Mouse (Mus musculus) midbrain, postnatal 0 days (tissue): ENCODE results near the gene Ypel1. TPM values are rescaled to one million over a fixed set of nuclear protein-coding genes. Genes with fewer than 3 reads are reported as not detected.

Source experiments
- ATAC-seq: fragments of 200-750 bp; cut with Nextera tagmentation; 2 replicates; pipeline ENCODE4 v1.8.0; 2017; ENCODE audit warnings: moderate number of reproducible peaks, mild to moderate bottlenecking, moderate TSS enrichment, moderate library complexity; ENCODE audit not compliant: low FRiP score
- DNase-seq: peaks from one replicate; pipeline ENCODE4 v3.0.0-alpha.2; 2015; ENCODE audit warnings: low spot score
- H3K27ac ChIP-seq: fragments of 300-500 bp; sonication (generic); 2 replicates; pipeline ENCODE4 v1.5.1; 2014; ENCODE audit warnings: low read depth, mild to moderate bottlenecking, low read length, mixed read lengths
- H3K27me3 ChIP-seq: fragments of 300-500 bp; sonication (generic); 2 replicates; pipeline ENCODE4 v1.6.1; 2014; ENCODE audit warnings: low read length, control low read depth, mixed read lengths; ENCODE audit not compliant: insufficient read depth
- H3K36me3 ChIP-seq: fragments of 300-500 bp; sonication (generic); 2 replicates; pipeline ENCODE4 v1.6.1; 2014; ENCODE audit warnings: low read length, control low read depth, mixed read lengths; ENCODE audit not compliant: insufficient read depth
- H3K4me1 ChIP-seq: fragments of 300-500 bp; sonication (generic); 2 replicates; pipeline ENCODE4 v1.6.1; 2014; ENCODE audit warnings: mild to moderate bottlenecking, control low read depth, antibody characterized with exemption, low read length, mixed read lengths; ENCODE audit not compliant: insufficient read depth
- H3K4me2 ChIP-seq: fragments of 300-500 bp; sonication (generic); 2 replicates; pipeline ENCODE4 v1.6.1; 2014; ENCODE audit warnings: low read depth, mild to moderate bottlenecking, low read length, mixed read lengths; ENCODE audit not compliant: poor library complexity, severe bottlenecking
- H3K4me3 ChIP-seq: fragments of 300-500 bp; sonication (generic); 2 replicates; pipeline ENCODE4 v1.5.1; 2014; ENCODE audit warnings: low read depth, mild to moderate bottlenecking, low read length, moderate library complexity
- H3K9ac ChIP-seq: fragments of 300-500 bp; sonication (generic); replicated peaks from 2 replicates; pipeline ENCODE4 v1.6.1; 2014; ENCODE audit warnings: mild to moderate bottlenecking, low read length, moderate library complexity, mixed read lengths; ENCODE audit not compliant: poor library complexity, severe bottlenecking
- H3K9me3 ChIP-seq: fragments of 300-500 bp; sonication (generic); 2 replicates; pipeline ENCODE4 v1.6.1; 2016; ENCODE audit warnings: low read length, control low read depth
- CTCF ChIP-seq: IDR thresholded peaks from 2 replicates; pipeline ENCODE4 v1.5.1; 2016; ENCODE audit warnings: antibody characterized with exemption, mild to moderate bottlenecking
- WGBS: fragments of 180-500 bp; shearing (Covaris S2); extraction: QIAGEN DNeasy Blood & Tissue Kit; methylation state at CpG from one replicate; pipeline ENCODE4 v1.1.7; 2014; 5-methylcytosine and 5-hydroxymethylcytosine counted together
- polyA plus RNA-seq: library from polyadenylated mRNA; unstranded; fragments of >200 nt; fragmentation: Nextera tagmentation; extraction: Ambion mirVana; gene quantifications from 2 replicates; pipeline ENCODE4 v1.2.1, GENCODE M21; 2015
- total RNA-seq: library from RNA; depleted of rRNA; stranded (reverse); fragments of >200 nt; gene quantifications from 2 replicates; pipeline ENCODE4 v1.2.3, GENCODE M21; 2014

Ypel1 gene
- total and polyA plus RNA-seq, 2 experiments from 2014 or later: 71.0 to 91.9 TPM

- no peaks in the 10 kb centered on the region for H3K9me3 ChIP-seq
- no peaks in the 10 kb centered on the region for H3K27me3 ChIP-seq
- DNase-seq: no peak
- H3K27ac ChIP-seq: no peak overlapping the region
- no peak for ATAC-seq
- H3K36me3 ChIP-seq: no peaks in the 10 kb centered on the region
- H3K4me1 ChIP-seq: no peaks in the 10 kb centered on the region
- H3K4me2 ChIP-seq: no peak overlapping the region
- no peak for TF ChIP-seq CTCF
- no peak overlapping the region for H3K9ac ChIP-seq
- no peak overlapping the region for H3K4me3 ChIP-seq
- WGBS: 84% methylated on average over 5 of the region's 5 CpGs
Observed at GRCm38 (mm10) chr16:17117309-17117799, 47.9 kb downstream of the Ypel1 start.

GRCm38 (mm10) chr16:17121569-17121968 is 52.1 kb downstream of the Ypel1 start:
- no peak for TF ChIP-seq CTCF
- no peaks in the 10 kb centered on the region for H3K9me3 ChIP-seq
- WGBS: 50% methylated on average over 14 of the region's 14 CpGs
- no peaks in the 10 kb centered on the region for H3K36me3 ChIP-seq
- no peak for ATAC-seq
- H3K4me3 ChIP-seq: no peak overlapping the region
- H3K4me1 ChIP-seq: peaks cover 3% of the 10 kb centered on the region; the same call in 1 of the 2 replicates
- H3K9ac ChIP-seq: no peak overlapping the region
- H3K4me2 ChIP-seq: peak overlapping the region; percentile 15
- H3K27me3 ChIP-seq: no peaks in the 10 kb centered on the region
- no peak for DNase-seq
- H3K27ac ChIP-seq: no peak overlapping the region

GRCm38 (mm10) chr16:17124119-17124870 is 54.8 kb downstream of the Ypel1 start:
- TF ChIP-seq CTCF: no peak
- ATAC-seq: 0 out of 2 replicates have a peak, but pooled peaks have one; percentile 7
- DNase-seq: no peak

GRCm38 (mm10) chr16:17124871-17125520 is 55.5 kb downstream of the Ypel1 start, which contains the start of gene 2610318N02Rik:
Gene 2610318N02Rik, minus strand, starts transcription at chr16:17125167.
- Histone ChIP-seq H3K4me1 (peaks cover 3% of the 10 kb centered on the region; the same call in 1 of the 2 replicates), H3K36me3 (no peaks in the 10 kb centered on the region), H3K9ac (peak within 1 kb of the TSS; percentile 51), H3K27me3 (no peaks in the 10 kb centered on the region), H3K27ac (no peak within 1 kb of the TSS), H3K9me3 (no peaks in the 10 kb centered on the region), H3K4me2 (peak within 1 kb of the TSS; percentile 58), H3K4me3 (peak within 1 kb of the TSS; percentile 36)
- WGBS: 1% methylated on average over 25 of the region's 25 CpGs
- TF ChIP-seq CTCF: peak; percentile 18; the same call in 1 of the 2 replicates
- DNase-seq (peak; percentile 91), ATAC-seq (peak; percentile 87)

More at GRCm38 (mm10) chr16:17124119-17124870, 54.8 kb downstream of the Ypel1 start:
- Histone ChIP-seq H3K27me3 (no peaks in the 10 kb centered on the region), H3K4me2 (peak overlapping the region; percentile 58), H3K9me3 (no peaks in the 10 kb centered on the region), H3K4me3 (peak overlapping the region; percentile 36), H3K36me3 (no peaks in the 10 kb centered on the region), H3K4me1 (peaks cover 3% of the 10 kb centered on the region; the same call in 1 of the 2 replicates), H3K27ac (no peak overlapping the region), H3K9ac (peak overlapping the region; percentile 51)
- 3% methylated on average over 22 of the region's 22 CpGs for WGBS

- TF ChIP-seq CTCF: peak; percentile 64
- ATAC-seq: no peak
- 95% methylated on average over 1 of the region's 1 CpGs for WGBS
Observed at GRCm38 (mm10) chr16:17127292-17127691, 57.8 kb downstream of the Ypel1 start.

More at GRCm38 (mm10) chr16:17127292-17127691, 57.8 kb downstream of the Ypel1 start:
- Histone ChIP-seq H3K4me2 (no peak overlapping the region), H3K9ac (no peak overlapping the region), H3K36me3 (no peaks in the 10 kb centered on the region), H3K27me3 (no peaks in the 10 kb centered on the region), H3K27ac (no peak overlapping the region), H3K4me1 (peaks cover 10% of the 10 kb centered on the region; the same call in 1 of the 2 replicates), H3K9me3 (no peaks in the 10 kb centered on the region), H3K4me3 (no peak overlapping the region)
- peak; percentile 31 for DNase-seq
